Mouse (Mus musculus) adipocyte (in vitro differentiated cells): ENCODE data around the gene Defb43.

Experiments used
- DNase-seq: peaks from one replicate; pipeline ENCODE4 v3.0.0-alpha.2; 2016; ENCODE audit warnings: low spot score

Defb43 gene

DNA sequence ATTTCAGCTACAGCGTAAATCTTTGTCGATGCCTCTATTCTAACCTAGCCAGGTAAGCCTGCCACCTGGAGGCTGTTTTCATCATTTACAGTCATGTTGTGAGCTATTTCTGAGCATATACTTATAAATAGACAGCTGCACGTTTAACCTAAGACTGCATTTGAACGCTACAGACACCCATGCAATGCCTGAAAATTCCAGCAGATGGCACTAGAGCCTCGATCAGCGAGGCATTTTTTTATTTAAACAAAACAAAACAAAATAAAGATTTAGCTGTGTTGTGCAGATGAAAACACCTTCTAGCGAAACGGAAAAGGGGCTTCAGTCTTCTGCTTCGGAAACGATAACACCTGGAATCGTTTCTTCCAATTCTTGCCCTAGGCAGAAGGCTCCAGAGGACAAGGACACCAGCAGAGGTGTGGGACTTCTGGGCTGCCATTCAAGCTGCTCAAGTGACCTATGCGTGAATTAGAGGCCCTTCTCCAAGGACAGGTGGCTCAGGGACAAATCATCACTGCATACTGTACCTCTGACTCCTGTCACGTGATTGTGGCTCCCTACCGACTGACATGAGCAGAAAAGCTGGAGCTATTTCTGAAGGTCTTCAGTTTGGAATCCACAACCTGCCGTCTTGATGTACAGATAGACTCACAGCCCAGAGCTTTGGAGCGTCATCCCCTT lies 55.2 kb downstream of the Defb43 start:
- DNase-seq: peak; percentile 62
